Mouse (Mus musculus): ENCODE results near the gene Nr4a1.

- no peak for TF ChIP-seq GATA2 (IDR thresholded peaks at IDR 0.05; ENCODE audit: borderline replicate concordance, low read depth, low read length)
- TF ChIP-seq POLR2AphosphoS5 (IDR thresholded peaks at IDR 0.05; ENCODE audit: insufficient replicate concordance, low read depth, low read length): no peak
- TF ChIP-seq GATA1 (IDR thresholded peaks at IDR 0.05; ENCODE audit: borderline replicate concordance, low read length): no peak
- TF ChIP-seq CTCF (IDR thresholded peaks at IDR 0.05; ENCODE audit: low read depth, low read length): no peak
Observed at GRCm38 (mm10) chr15:101271107-101271506, 17.0 kb downstream of the Nr4a1 start.
